Mouse (Mus musculus): Measurements from ENCODE around the gene Aunip.
A peak's percentile ranks its signal among the peaks of the same experiment; 100 is the strongest.

- peak; percentile 97 for TF ChIP-seq CTCF (IDR thresholded peaks at IDR 0.05; ENCODE audit: extremely low read depth, insufficient read depth, insufficient read length, insufficient replicate concordance)
- no peak for TF ChIP-seq POLR2A (IDR thresholded peaks at IDR 0.05; ENCODE audit: low read depth, low read length)
Observed at GRCm38 (mm10) chr4:134543261-134543660, 32.5 kb downstream of the Aunip start.

Measured in spleen, adult 2 months (tissue).